ENCODE assay signal across 8 mouse cellular contexts in genomic region chr5:127610787-127611509, GRCm38 (mm10). TPM values are rescaled to one million over a fixed set of nuclear protein-coding genes. Genes with fewer than 3 reads are reported as not detected.
DNase-seq lines count a peak whose midpoint lies in the region; ATAC-seq and TF ChIP-seq lines count a peak whose summit lies in the region.

No protein-coding gene starts in this region.

- H3K4me3 ChIP-seq in cerebellum, adult 2 months (replicated peaks; ENCODE audit: insufficient read depth, low read depth, low read length): no peak overlapping the region
- no peak overlapping the region for H3K4me3 ChIP-seq in heart, embryonic 14.5 days (ENCODE audit: control insufficient read depth in 1 of 2, insufficient read depth in 1 of 2, low read depth in 1 of 2, low read length in 2 of 2)
- H3K4me3 ChIP-seq in limb, embryonic 10.5 days: no peak overlapping the region

- no peaks in the 10 kb centered on the region for H3K9me3 ChIP-seq in heart, embryonic 14.5 days (ENCODE audit: control insufficient read depth, low read length)
- H3K9me3 ChIP-seq in limb, embryonic 10.5 days (replicated peaks): no peaks in the 10 kb centered on the region

- H3K36me3 ChIP-seq in heart, embryonic 14.5 days (ENCODE audit: control insufficient read depth, insufficient read depth, low read length): peaks cover 25% of the 10 kb centered on the region
- H3K36me3 ChIP-seq in limb, embryonic 10.5 days: peaks cover 33% of the 10 kb centered on the region

- peak overlapping the region; percentile 24; the same call in 1 of the 2 replicates for H3K27ac ChIP-seq in cerebellum, adult 2 months (ENCODE audit: insufficient read depth, low read length)
- peak overlapping the region; percentile 15 to 61; a peak in 2 of 4 replicates for H3K27ac ChIP-seq in heart, embryonic 14.5 days (replicated peaks in 1 of 2; ENCODE audit: control insufficient read depth in 1 of 2, insufficient read depth in 1 of 2, low read depth in 2 of 2, low read length in 2 of 2)
- no peak overlapping the region for H3K27ac ChIP-seq in limb, embryonic 10.5 days

- 42% methylated on average over 6 of the region's 6 CpGs for WGBS in cerebellum, adult 2 months
- 45% methylated on average over 6 of the region's 6 CpGs for WGBS in heart, embryonic 14.5 days
- 84% methylated on average over 6 of the region's 6 CpGs for WGBS in limb, embryonic 10.5 days

- no peak for TF ChIP-seq POLR2A in cerebellum, adult 2 months (IDR thresholded peaks at IDR 0.05; ENCODE audit: borderline replicate concordance, insufficient read depth, low read length)

- H3K4me1 ChIP-seq in cerebellum, adult 2 months (ENCODE audit: control insufficient read depth, insufficient read depth, low read length): peaks cover 11% of the 10 kb centered on the region
- H3K4me1 ChIP-seq in heart, embryonic 14.5 days (ENCODE audit: control insufficient read depth in 2 of 2, insufficient read depth in 2 of 2, low read length in 2 of 2): peaks cover 26 to 60% of the 10 kb centered on the region in 2 experiments
- peaks cover 13% of the 10 kb centered on the region for H3K4me1 ChIP-seq in limb, embryonic 10.5 days

- peak; percentile 61 for DNase-seq in cerebellum, adult 11-12 months
- no peak for DNase-seq in cerebellum, adult 11 months
- peak; percentile 68 for DNase-seq in 3134 (ENCODE audit: extremely low read depth, insufficient read length, low spot score)
- peak; percentile 43 to 68 for DNase-seq in cerebellum, adult 2 months
- peak; percentile 41 to 60 for DNase-seq in left cerebral cortex, postnatal 25 days (ENCODE audit: low spot score in 2 of 2)
- DNase-seq in limb, embryonic 10.5 days (ENCODE audit: low spot score): no peak

- TF ChIP-seq CTCF in cerebellum, adult 2 months (IDR thresholded peaks at IDR 0.05; ENCODE audit: borderline replicate concordance, insufficient read depth, low read depth, low read length): no peak

- intact Hi-C loops in left cerebral cortex, postnatal 25 days (cut with DNase I): no loop called here

- ATAC-seq in heart, embryonic 14.5 days (ENCODE audit: insufficient number of reproducible peaks, insufficient read depth, low FRiP score, low read depth): peak; percentile 44; the same call in 1 of the 2 replicates
- peak; percentile 67 for ATAC-seq in monocyte, adult 5-6 weeks (replicated peaks; ENCODE audit: insufficient number of reproducible peaks, low FRiP score, low TSS enrichment, poor library complexity, severe bottlenecking)

- H3K9ac ChIP-seq in heart, embryonic 14.5 days (ENCODE audit: low read length): peak overlapping the region; percentile 27; the same call in 1 of the 2 replicates

- peak overlapping the region; percentile 31 for H3K4me2 ChIP-seq in heart, embryonic 14.5 days (ENCODE audit: low read length)

- no peaks in the 10 kb centered on the region for H3K27me3 ChIP-seq in cerebellum, adult 2 months (ENCODE audit: control insufficient read depth, insufficient read depth, low read length)
- no peaks in the 10 kb centered on the region for H3K27me3 ChIP-seq in heart, embryonic 14.5 days (ENCODE audit: control insufficient read depth, insufficient read depth, low read length)
- H3K27me3 ChIP-seq in limb, embryonic 10.5 days (ENCODE audit: low read depth, poor library complexity, severe bottlenecking): no peaks in the 10 kb centered on the region

RNA-seq across cellular contexts. Expression of gene Glt1d1, which starts 21.1 kb away (rescaled TPM):
- polyA plus RNA-seq in cerebellum, adult 2 months (2012; rRNA removed): 13.8 and 16.0 TPM in 2 replicates
- not detected in 2 replicates for polyA plus RNA-seq in heart, embryonic 14.5 days (2014; fragmentation: Nextera tagmentation; extraction: Ambion mirVana)
- total RNA-seq in left cerebral cortex, postnatal 25 days (2021): 10 to 100 TPM; 22.6 to 27.3 TPM
- 2.6 to 6.2 TPM (median 2.7 TPM) in 3 replicates for total RNA-seq in monocyte, adult 5-6 weeks (2017)
- 0.94 and 0.99 TPM in 2 replicates for polyA plus RNA-seq in limb, embryonic 10.5 days (2016; fragmentation: Nextera tagmentation; extraction: Ambion mirVana)

RNA-seq across cellular contexts. Expression of gene Slc15a4, which starts 21.7 kb away (rescaled TPM):
- 24.2 and 24.9 TPM in 2 replicates for polyA plus RNA-seq in cerebellum, adult 2 months (2012; rRNA removed)
- polyA plus RNA-seq in heart, embryonic 14.5 days (2014; fragmentation: Nextera tagmentation; extraction: Ambion mirVana): 14.2 and 14.8 TPM in 2 replicates
- 10 to 100 TPM; 23.2 to 25.4 TPM for total RNA-seq in left cerebral cortex, postnatal 25 days (2021)
- total RNA-seq in monocyte, adult 5-6 weeks (2017): 143 to 291 TPM (median 159 TPM) in 3 replicates
- polyA plus RNA-seq in limb, embryonic 10.5 days (2016; fragmentation: Nextera tagmentation; extraction: Ambion mirVana): 25.1 and 25.6 TPM in 2 replicates

Comparison
In these comparisons a context has a peak if more than half of its experiments do, and no peak if none do; other contexts are left out.
1. DNase-seq: peak in cerebellum, adult 11-12 months (single experiment), 3134 (single experiment), cerebellum, adult 2 months (2 of 2) and left cerebral cortex, postnatal 25 days (2 of 2); none in cerebellum, adult 11 months (single experiment) and limb, embryonic 10.5 days (single experiment).